Mouse (Mus musculus) erythroblast, embryonic 14.5 days (primary cell): ENCODE results near the gene Nup54. TPM values are rescaled to one million over a fixed set of nuclear protein-coding genes. Genes with fewer than 3 reads are reported as not detected.

Source experiments
- H3K27me3 ChIP-seq: 2 replicates; pipeline ENCODE4 v1.6.1; 2012; ENCODE audit warnings: inconsistent platforms; ENCODE audit not compliant: control insufficient read depth
- H3K36me3 ChIP-seq: 2 replicates; pipeline ENCODE4 v1.6.1; 2012; ENCODE audit warnings: mild to moderate bottlenecking, inconsistent platforms; ENCODE audit not compliant: control insufficient read depth
- H3K4me1 ChIP-seq: 2 replicates; pipeline ENCODE4 v1.6.1; 2012; ENCODE audit warnings: inconsistent platforms; ENCODE audit not compliant: control insufficient read depth
- H3K4me3 ChIP-seq: replicated peaks from 2 replicates; pipeline ENCODE3; 2012; ENCODE audit warnings: moderate library complexity, mild to moderate bottlenecking, inconsistent platforms
- H3K9me3 ChIP-seq: 2 replicates; pipeline ENCODE4 v1.6.1; 2012; ENCODE audit warnings: low read length, inconsistent platforms, mixed read lengths; ENCODE audit not compliant: control insufficient read depth
- GATA1 ChIP-seq: IDR thresholded peaks from 2 replicates; pipeline ENCODE4 v1.6.1; 2012; ENCODE audit warnings: low read length, inconsistent platforms, mixed read lengths
- TAL1 ChIP-seq: IDR thresholded peaks from 3 replicates; pipeline ENCODE4 v1.6.1; 2012; ENCODE audit warnings: low read length, inconsistent platforms, mixed read lengths
- polyA plus RNA-seq: library from polyadenylated mRNA; stranded (reverse); fragments of >175 nt; gene quantifications from 2 replicates; pipeline ENCODE4 v1.2.3, GENCODE M21; 2012

The Nup54 gene
- polyA plus RNA-seq, 1 experiment = 0.63 TPM

DNA sequence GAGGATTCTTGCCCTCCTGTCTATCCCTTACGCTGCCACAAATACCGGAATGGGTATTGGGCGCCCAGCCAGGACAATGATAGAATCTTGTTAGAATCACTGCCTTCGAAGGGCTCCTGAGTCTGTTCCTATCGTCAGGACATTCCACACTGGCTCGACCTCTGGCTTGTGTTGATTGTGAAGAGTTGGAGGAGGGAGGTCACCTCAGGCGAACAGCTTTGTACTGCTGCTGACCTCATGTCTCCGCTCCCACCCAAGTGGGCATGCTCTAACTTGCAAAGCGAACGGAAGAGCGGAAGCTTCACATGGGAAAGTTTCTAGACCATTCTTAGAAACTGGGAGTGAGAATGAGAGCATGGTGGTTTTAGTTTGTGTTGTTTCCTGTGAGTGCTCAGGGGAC, 47.6 kb downstream of the Nup54 start:
- H3K4me1 ChIP-seq = peaks cover 4% of the 10 kb centered on the region
- H3K9me3 ChIP-seq = peaks cover 3% of the 10 kb centered on the region; the same call in 1 of the 2 replicates
- no peak overlapping the region for H3K4me3 ChIP-seq
- TF ChIP-seq TAL1 (no peak), GATA1 (no peak)
- no peaks in the 10 kb centered on the region for H3K36me3 ChIP-seq
- H3K27me3 ChIP-seq = peaks cover 60% of the 10 kb centered on the region

DNA sequence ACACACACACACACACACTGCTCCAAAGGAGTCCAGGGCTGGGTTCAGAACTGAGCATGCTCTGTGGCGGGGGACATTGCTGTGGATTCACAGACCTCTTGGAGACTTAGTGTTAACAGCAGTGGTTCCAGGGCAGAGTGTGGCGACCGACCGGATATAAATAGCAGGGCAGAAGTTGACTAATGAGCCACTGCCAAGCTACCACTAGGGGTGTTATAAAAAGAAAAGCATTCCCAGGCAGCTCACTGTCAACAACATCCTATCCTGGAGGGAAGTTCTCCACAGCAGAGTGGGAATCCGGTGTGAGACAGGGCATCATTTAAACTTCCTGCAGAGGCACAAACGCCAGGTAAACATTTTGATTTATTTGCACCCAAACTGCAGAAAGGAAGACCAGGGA, 48.4 kb downstream of the Nup54 start:
- Histone ChIP-seq H3K4me1 (peaks cover 6% of the 10 kb centered on the region), H3K36me3 (no peaks in the 10 kb centered on the region), H3K27me3 (peaks cover 52% of the 10 kb centered on the region), H3K9me3 (no peaks in the 10 kb centered on the region), H3K4me3 (no peak overlapping the region)
- TF ChIP-seq TAL1 (no peak), GATA1 (no peak)

DNA sequence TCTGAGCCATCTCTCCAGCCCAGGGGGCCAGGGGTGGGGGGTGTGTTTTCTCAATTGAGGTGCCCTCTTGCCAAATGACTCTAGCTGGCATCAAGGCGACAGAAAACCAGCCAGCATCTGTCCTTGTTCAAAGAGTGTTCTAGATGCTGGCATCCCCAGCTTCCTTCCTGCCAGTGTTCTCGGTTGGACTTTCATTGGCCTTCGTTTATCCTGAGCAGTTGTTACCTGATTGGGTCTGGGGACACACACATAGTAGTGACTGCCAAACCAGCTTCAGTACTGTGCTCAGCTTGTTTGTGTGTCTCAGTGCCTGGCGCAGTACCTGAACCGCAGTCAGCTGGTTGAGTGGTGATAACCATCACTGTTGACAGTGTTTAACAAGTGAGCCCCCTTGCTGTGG, 48.9 kb downstream of the Nup54 start:
- no peak for TF ChIP-seq TAL1
- TF ChIP-seq GATA1 = no peak
- H3K4me3 ChIP-seq = no peak overlapping the region
- no peaks in the 10 kb centered on the region for H3K36me3 ChIP-seq
- peaks cover 9% of the 10 kb centered on the region for H3K4me1 ChIP-seq
- H3K27me3 ChIP-seq = peaks cover 46% of the 10 kb centered on the region
- H3K9me3 ChIP-seq = no peaks in the 10 kb centered on the region

DNA sequence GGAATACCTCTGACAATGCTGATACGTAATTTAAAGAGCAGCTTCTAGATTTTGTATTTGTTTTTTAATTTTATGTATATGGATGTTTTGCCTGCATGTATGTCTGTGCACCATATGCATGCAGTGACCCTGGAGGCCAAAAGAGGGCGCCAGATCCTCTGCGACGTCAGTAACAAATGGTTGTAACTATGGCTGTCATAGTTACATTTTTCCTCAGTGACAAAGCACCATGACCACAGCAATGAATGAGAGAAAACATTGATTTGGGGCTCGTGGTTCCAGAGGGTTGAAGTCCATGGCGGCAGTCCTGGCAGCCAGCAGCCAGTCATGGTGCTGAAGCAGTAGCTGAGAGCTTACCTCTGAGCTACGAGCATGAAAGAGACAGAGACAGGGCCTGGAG, 50.2 kb downstream of the Nup54 start:
- H3K9me3 ChIP-seq = no peaks in the 10 kb centered on the region
- peaks cover 9% of the 10 kb centered on the region for H3K4me1 ChIP-seq
- peaks cover 34% of the 10 kb centered on the region for H3K27me3 ChIP-seq
- no peak overlapping the region for H3K4me3 ChIP-seq
- no peaks in the 10 kb centered on the region for H3K36me3 ChIP-seq
- TF ChIP-seq GATA1 (no peak), TAL1 (no peak)

DNA sequence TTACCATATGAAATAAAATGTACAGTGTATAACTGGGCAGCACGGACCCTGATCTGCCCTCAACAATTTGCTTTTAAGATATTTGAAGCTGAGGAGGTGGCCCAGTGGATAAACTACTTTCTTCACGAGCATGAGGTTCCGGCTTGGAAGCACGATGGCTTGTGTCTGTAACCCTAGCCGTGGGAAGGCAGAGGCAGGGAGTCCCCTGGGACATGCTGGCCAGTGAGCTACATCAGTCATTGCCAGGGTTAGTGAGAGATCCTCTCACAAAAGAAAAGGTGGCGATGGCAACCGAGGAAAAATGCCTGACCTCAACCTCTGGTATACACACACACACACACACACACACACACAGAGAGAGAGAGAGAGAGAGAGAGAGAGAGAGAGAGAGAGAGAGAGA, 51.3 kb downstream of the Nup54 start:
- no peak overlapping the region for H3K4me3 ChIP-seq
- TF ChIP-seq GATA1 = no peak
- no peak for TF ChIP-seq TAL1
- H3K27me3 ChIP-seq = peaks cover 23% of the 10 kb centered on the region

DNA sequence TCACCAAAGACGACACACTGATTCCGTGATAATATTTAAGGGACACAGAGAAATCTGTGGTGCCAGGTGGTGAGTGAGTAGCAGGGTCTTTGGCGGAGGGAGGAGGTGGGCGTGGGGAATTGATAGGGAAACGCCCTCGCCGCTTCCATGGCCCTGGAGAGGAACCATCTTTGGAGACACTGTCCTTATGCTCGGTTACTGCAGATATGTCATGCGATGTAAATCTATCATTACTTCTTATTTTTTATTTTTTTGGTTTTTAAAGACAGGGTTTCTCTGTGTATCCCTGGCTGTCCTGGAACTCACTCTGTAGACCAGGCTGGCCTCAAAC, 52.7 kb downstream of the Nup54 start:
- Histone ChIP-seq H3K4me1 (peaks cover 9% of the 10 kb centered on the region), H3K4me3 (no peak overlapping the region), H3K36me3 (no peaks in the 10 kb centered on the region), H3K9me3 (no peaks in the 10 kb centered on the region), H3K27me3 (peaks cover 8% of the 10 kb centered on the region)
- TF ChIP-seq TAL1 (no peak), GATA1 (no peak)

More for the DNA sequence above, 51.3 kb downstream of the Nup54 start:
- Histone ChIP-seq H3K9me3 (no peaks in the 10 kb centered on the region), H3K4me1 (peaks cover 9% of the 10 kb centered on the region), H3K36me3 (no peaks in the 10 kb centered on the region)

DNA sequence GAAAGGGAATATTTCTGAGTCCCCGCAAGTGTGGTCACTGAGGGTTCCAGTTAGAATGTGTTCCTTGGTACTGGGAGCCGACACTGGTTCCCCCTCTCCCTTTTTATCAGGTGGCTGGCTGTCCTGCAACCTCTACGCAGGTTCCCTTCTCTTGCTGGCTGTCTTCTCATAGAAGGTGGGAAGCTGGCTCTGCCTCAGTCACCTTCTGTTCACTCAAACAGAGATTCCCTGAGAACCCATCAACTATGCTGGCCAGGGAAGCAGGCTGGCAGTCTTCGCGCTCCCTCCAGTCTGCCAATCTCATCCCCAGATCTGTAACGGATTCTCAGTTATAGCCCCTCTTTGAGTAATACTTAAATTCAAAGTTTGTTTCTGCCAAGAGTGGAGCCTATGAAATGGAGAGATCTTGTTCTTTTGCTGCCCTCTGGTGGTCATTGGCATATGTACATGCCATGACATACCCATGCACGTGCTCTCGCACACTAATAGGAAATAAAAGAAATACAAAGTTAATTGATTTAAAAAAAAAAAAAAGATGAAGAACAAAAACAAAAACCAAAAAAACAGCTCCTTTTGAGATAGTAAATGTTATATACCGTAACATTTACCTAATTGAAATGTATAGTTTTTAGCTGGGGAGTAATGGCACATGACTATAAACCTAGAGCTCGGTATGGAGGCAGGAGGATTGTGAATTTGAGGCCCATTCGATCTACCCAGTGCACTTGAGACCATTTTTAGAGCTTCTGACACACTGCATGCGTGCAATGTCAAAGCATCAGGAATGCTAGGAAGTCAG, 53.3 kb downstream of the Nup54 start:
- Histone ChIP-seq H3K27me3 (peaks cover 5% of the 10 kb centered on the region), H3K4me3 (no peak overlapping the region), H3K9me3 (no peaks in the 10 kb centered on the region), H3K4me1 (peaks cover 9% of the 10 kb centered on the region), H3K36me3 (no peaks in the 10 kb centered on the region)
- TF ChIP-seq GATA1 (no peak), TAL1 (no peak)

DNA sequence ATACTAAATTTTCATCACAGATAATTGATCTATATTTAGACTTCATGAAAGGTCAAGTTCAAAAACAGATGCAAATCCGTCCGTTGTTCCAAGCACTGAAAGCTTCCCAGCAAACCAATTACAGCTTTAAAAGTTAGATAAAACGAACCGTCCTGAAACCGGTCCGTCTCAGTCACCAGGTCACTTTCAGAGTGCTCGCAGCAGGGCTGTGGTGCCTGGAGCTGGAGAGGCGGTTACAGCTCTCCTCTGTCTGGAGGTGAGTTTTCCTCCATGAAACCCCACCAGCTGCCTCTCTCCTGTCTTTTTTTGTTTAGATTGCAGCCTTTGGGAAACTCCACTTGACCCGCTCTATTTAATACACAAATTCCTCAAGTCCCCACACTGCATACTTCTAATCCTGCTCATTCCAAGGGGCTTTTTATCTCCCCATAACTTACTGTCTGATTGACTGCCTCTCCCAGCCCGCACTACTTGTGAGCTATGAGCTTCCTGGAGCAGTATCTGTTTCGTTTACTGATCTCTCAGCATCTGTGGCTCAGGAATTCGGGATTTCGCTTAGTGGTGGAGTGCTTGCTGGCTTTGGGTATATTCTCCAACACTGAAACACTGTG, 58.1 kb downstream of the Nup54 start:
- no peaks in the 10 kb centered on the region for H3K36me3 ChIP-seq
- H3K4me1 ChIP-seq = peaks cover 3% of the 10 kb centered on the region
- no peak overlapping the region for H3K4me3 ChIP-seq
- TF ChIP-seq TAL1 = no peak
- TF ChIP-seq GATA1 = no peak
- H3K9me3 ChIP-seq = no peaks in the 10 kb centered on the region
- peaks cover 15% of the 10 kb centered on the region for H3K27me3 ChIP-seq

DNA sequence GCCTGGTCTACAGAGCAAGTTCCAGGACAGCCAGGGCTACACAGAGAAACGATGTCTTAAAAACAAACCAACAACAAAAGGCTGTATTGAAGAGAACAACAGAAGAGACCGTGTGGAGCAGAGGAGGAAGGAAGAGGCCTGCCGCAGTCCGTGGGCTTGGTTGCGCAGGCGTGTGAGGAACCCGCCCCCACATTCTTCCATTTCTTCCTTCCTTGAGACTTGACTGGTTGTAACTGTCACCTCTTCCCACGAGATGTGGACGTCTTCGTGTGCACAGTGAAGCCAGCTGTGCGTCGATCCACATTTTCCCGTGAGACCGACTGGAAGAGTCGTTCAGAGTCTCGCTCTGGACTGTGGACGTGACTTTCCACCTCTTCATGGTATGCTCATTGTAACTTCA, 59.7 kb downstream of the Nup54 start:
- no peaks in the 10 kb centered on the region for H3K9me3 ChIP-seq
- H3K4me3 ChIP-seq = no peak overlapping the region
- TF ChIP-seq TAL1 = no peak
- TF ChIP-seq GATA1 = no peak
- no peaks in the 10 kb centered on the region for H3K4me1 ChIP-seq
- H3K27me3 ChIP-seq = peaks cover 15% of the 10 kb centered on the region
- H3K36me3 ChIP-seq = no peaks in the 10 kb centered on the region

DNA sequence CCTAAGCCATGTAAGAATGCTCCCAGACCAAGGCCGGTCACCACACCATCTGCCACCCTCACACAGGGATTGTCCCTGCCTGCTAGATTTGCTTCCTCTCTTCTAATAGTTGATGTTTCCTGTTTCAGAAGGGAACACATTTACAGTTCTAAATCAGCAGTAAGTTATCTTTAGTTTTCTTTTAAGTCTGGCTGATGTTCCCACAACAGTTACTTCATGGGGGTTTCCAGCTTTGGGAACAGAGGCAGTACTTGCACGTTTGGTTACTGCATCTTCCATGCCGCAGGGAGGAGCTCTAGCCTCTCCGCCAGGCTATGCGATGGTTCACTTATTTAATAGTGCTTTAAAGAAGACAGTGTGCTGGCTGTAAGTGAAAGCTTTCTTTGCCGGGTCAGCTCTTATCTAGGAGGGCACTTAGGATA, 60.3 kb downstream of the Nup54 start:
- Histone ChIP-seq H3K4me1 (no peaks in the 10 kb centered on the region), H3K4me3 (no peak overlapping the region), H3K9me3 (no peaks in the 10 kb centered on the region), H3K36me3 (no peaks in the 10 kb centered on the region), H3K27me3 (peaks cover 15% of the 10 kb centered on the region)
- no peak for TF ChIP-seq GATA1
- TF ChIP-seq TAL1 = no peak
